Mouse (Mus musculus): ENCODE results near the gene Nlrp6.

DNA sequence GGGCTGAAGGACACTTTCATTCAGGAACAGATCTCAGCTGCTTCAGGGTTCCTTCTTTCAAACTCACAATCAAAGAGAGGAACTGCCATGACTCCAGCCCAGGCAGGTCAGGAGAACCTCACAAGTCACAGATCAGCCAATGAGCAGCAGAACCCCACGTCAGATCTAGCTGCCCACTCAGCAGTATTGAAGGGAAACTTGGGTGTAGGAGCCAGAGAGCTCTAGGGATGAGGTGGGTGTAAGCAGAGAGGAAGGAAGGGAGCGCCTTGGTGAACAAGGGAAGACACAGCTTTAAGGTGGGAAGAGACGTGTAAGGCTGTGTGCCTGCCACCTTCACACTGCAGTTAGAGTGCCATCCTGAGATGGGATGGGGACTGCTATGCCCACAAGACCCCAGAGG is 8.4 kb upstream of the Nlrp6 start:
- TF ChIP-seq POLR2A (IDR thresholded peaks at IDR 0.05; ENCODE audit: borderline replicate concordance, insufficient read depth, low read length), result no peak
- no peak for TF ChIP-seq CTCF (IDR thresholded peaks at IDR 0.05; ENCODE audit: borderline replicate concordance, insufficient read depth, low read depth, low read length)
